ENCODE assay signal across 8 mouse cellular contexts in the genomic region with DNA sequence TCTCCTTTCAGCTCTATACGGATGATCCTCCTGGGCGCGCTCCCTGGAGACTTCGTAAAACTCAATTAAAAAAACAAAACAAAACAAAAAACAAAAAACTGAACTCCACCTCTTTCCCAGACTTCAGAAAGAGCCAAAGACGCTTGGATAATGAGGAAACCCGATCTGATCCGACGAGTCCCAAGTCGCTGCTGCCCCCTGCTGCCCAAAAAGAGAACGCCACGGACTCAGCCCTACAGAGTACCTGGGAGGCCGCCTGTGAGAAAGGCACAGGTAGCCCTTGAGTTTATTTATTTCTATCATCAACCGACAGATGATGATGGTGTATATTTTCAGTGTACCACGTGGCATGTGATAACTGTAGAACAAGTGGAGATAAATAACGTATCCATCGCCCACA. TPM values are rescaled to one million over a fixed set of nuclear protein-coding genes. Genes with fewer than 3 reads are reported as not detected.
DNase-seq lines count a peak whose midpoint lies in the region; ATAC-seq lines count a peak whose summit lies in the region.

No protein-coding gene starts in this region.

- 5% methylated on average over 16 of the region's 16 CpGs for WGBS in forebrain, embryonic 11.5 days
- 6% methylated on average over 16 of the region's 16 CpGs for WGBS in heart, embryonic 16.5 days

- peak; percentile 47 for ATAC-seq in CD4-positive, CD25-positive, alpha-beta regulatory T cell, adult 4 months
- no peak for ATAC-seq in forebrain, embryonic 11.5 days (replicated peaks; ENCODE audit: low FRiP score)
- ATAC-seq in heart, embryonic 16.5 days (replicated peaks; ENCODE audit: extremely low read depth, insufficient read depth, low FRiP score) = no peak
- ATAC-seq in neutrophil, adult 5-6 weeks (ENCODE audit: extremely low read depth, insufficient number of reproducible peaks, low FRiP score, poor library complexity, severe bottlenecking) = peak; percentile 51; the same call in 1 of the 2 replicates

- peak; percentile 82 for DNase-seq in brain, adult 2 months (ENCODE audit: low read depth, low spot score)
- DNase-seq in forebrain, embryonic 11.5 days (ENCODE audit: low spot score) = peak; percentile 91
- peak; percentile 84 to 95 for DNase-seq in kidney, postnatal 36 days
- DNase-seq in lung, adult 18-20 months = peak; percentile 78 to 85
- DNase-seq in thymus, adult 18-20 months = peak; percentile 36 to 53

- peak overlapping the region; percentile 35; the same call in 1 of the 2 replicates for H3K4me2 ChIP-seq in forebrain, embryonic 11.5 days (ENCODE audit: low read depth, low read length, severe bottlenecking)
- H3K4me2 ChIP-seq in heart, embryonic 16.5 days (ENCODE audit: low read depth, low read length) = peak overlapping the region; percentile 51

- H3K36me3 ChIP-seq in forebrain, embryonic 11.5 days (ENCODE audit: control insufficient read depth, insufficient read depth, low read length) = no peaks in the 10 kb centered on the region
- no peaks in the 10 kb centered on the region for H3K36me3 ChIP-seq in heart, embryonic 16.5 days (ENCODE audit: control insufficient read depth, insufficient read depth)

- no peak overlapping the region for H3K9ac ChIP-seq in forebrain, embryonic 11.5 days (ENCODE audit: low read length)
- no peak overlapping the region for H3K9ac ChIP-seq in heart, embryonic 16.5 days (ENCODE audit: low read length)

- H3K9me3 ChIP-seq in forebrain, embryonic 11.5 days (ENCODE audit: control insufficient read depth, low read length) = no peaks in the 10 kb centered on the region
- no peaks in the 10 kb centered on the region for H3K9me3 ChIP-seq in heart, embryonic 16.5 days (replicated peaks; ENCODE audit: control insufficient read depth, low read length)

- no peak overlapping the region for H3K27ac ChIP-seq in forebrain, embryonic 11.5 days (ENCODE audit: low read depth, low read length)
- no peak overlapping the region for H3K27ac ChIP-seq in heart, embryonic 16.5 days (ENCODE audit: low read length)

- H3K4me1 ChIP-seq in forebrain, embryonic 11.5 days (replicated peaks; ENCODE audit: control insufficient read depth, insufficient read depth, low read length) = peaks cover 4% of the 10 kb centered on the region; the same call in 1 of the 2 replicates
- no peaks in the 10 kb centered on the region for H3K4me1 ChIP-seq in heart, embryonic 16.5 days (ENCODE audit: control insufficient read depth, insufficient read depth, low read length)

- H3K27me3 ChIP-seq in forebrain, embryonic 11.5 days (ENCODE audit: control insufficient read depth, insufficient read depth, low read length) = peaks cover 9% of the 10 kb centered on the region; the same call in 1 of the 2 replicates
- H3K27me3 ChIP-seq in heart, embryonic 16.5 days (ENCODE audit: control insufficient read depth, insufficient read depth, low read length) = peaks cover 39% of the 10 kb centered on the region

- H3K4me3 ChIP-seq in forebrain, embryonic 11.5 days (ENCODE audit: low read depth, low read length) = no peak overlapping the region
- H3K4me3 ChIP-seq in heart, embryonic 16.5 days (ENCODE audit: low read length) = no peak overlapping the region

RNA-seq across cellular contexts. Expression of gene Rplp1, which starts 14.5 kb away (rescaled TPM):
- polyA plus RNA-seq in CD4-positive, CD25-positive, alpha-beta regulatory T cell, adult 4 months (2017; shearing (Covaris generic)) = 1,000 to 10,000 TPM; 3,273 to 3,796 TPM
- polyA plus RNA-seq in forebrain, embryonic 11.5 days (2014; fragmentation: Nextera tagmentation; extraction: Ambion mirVana) = 1,000 and 1,067 TPM in 2 replicates
- polyA plus RNA-seq in heart, embryonic 16.5 days (2015; fragmentation: Nextera tagmentation; extraction: Ambion mirVana) = 895 and 907 TPM in 2 replicates
- total RNA-seq in neutrophil, adult 5-6 weeks (2017) = 1,424 and 2,460 TPM in 2 replicates

RNA-seq across cellular contexts. Expression of gene Kif23, which starts 46.8 kb away (rescaled TPM):
- polyA plus RNA-seq in CD4-positive, CD25-positive, alpha-beta regulatory T cell, adult 4 months (2017; shearing (Covaris generic)) = 10 to 100 TPM in 1 of 2 experiments, 1 to 10 TPM in 1; 6.6 to 14.8 TPM
- 124 and 132 TPM in 2 replicates for polyA plus RNA-seq in forebrain, embryonic 11.5 days (2014; fragmentation: Nextera tagmentation; extraction: Ambion mirVana)
- polyA plus RNA-seq in heart, embryonic 16.5 days (2015; fragmentation: Nextera tagmentation; extraction: Ambion mirVana) = 77.8 and 84.0 TPM in 2 replicates
- total RNA-seq in neutrophil, adult 5-6 weeks (2017) = 186 and 218 TPM in 2 replicates

Comparison
In these comparisons a context has a peak if more than half of its experiments do, and no peak if none do; other contexts are left out.
1. ATAC-seq: peak in CD4-positive, CD25-positive, alpha-beta regulatory T cell, adult 4 months (single experiment) and neutrophil, adult 5-6 weeks (single experiment); none in forebrain, embryonic 11.5 days (single experiment) and heart, embryonic 16.5 days (single experiment).
2. Peak in every context shown above with its lines, with median percentiles within 50 percentile points of each other: DNase-seq.